Mouse (Mus musculus) myocyte (in vitro differentiated cells): ENCODE results near the gene Midn. TPM values are rescaled to one million over a fixed set of nuclear protein-coding genes. Genes with fewer than 3 reads are reported as not detected.

Experiments used
- H3K27me3 ChIP-seq: one replicate; pipeline ENCODE4 v1.6.1; 2011; ENCODE audit not compliant: control insufficient read depth, insufficient read depth, insufficient read length
- H3K36me3 ChIP-seq: one replicate; pipeline ENCODE4 v1.6.1; 2011; ENCODE audit not compliant: control insufficient read depth, insufficient read depth
- H3K4me2 ChIP-seq: one replicate; pipeline ENCODE4 v1.6.1; 2011; ENCODE audit warnings: low read depth, control low read depth
- H3K4me3 ChIP-seq: one replicate; pipeline ENCODE4 v1.5.1; 2011; ENCODE audit warnings: mild to moderate bottlenecking, control low read depth, moderate library complexity
- H3K79me2 ChIP-seq: one replicate; pipeline ENCODE4 v1.6.1; 2011; ENCODE audit not compliant: control insufficient read depth, insufficient read depth
- H3ac ChIP-seq: one replicate; pipeline ENCODE4 v1.6.1; 2011; ENCODE audit not compliant: control insufficient read depth, insufficient read length
- CEBPB ChIP-seq: IDR thresholded peaks from 2 replicates; pipeline ENCODE4 v1.6.1; 2011; ENCODE audit warnings: mild to moderate bottlenecking, moderate library complexity; ENCODE audit not compliant: poor library complexity, insufficient read depth, severe bottlenecking
- E2F4 ChIP-seq: IDR thresholded peaks from one replicate; pipeline ENCODE4 v1.6.1; 2011; ENCODE audit warnings: mild to moderate bottlenecking, control low read depth, moderate library complexity; ENCODE audit not compliant: insufficient read depth
- MAX ChIP-seq: IDR thresholded peaks from one replicate; pipeline ENCODE4 v1.6.1; 2011; ENCODE audit warnings: low read depth, mild to moderate bottlenecking, control low read depth
- MYOD1 ChIP-seq, 3 experiments: IDR thresholded peaks; one replicate each; pipeline ENCODE4 v1.6.1; 2011; ENCODE audit warnings: control low read depth in 2 of 3, low read depth in 2 of 3, mild to moderate bottlenecking in 2 of 3, moderate library complexity in 1 of 3; ENCODE audit not compliant: insufficient read length in 2 of 3, control insufficient read depth in 1 of 3
- MYOG ChIP-seq, 3 experiments: IDR thresholded peaks; one replicate each; pipeline ENCODE4 v1.6.1; 2011; ENCODE audit warnings: control low read depth in 2 of 3, low read depth in 2 of 3, mild to moderate bottlenecking in 2 of 3; ENCODE audit not compliant: insufficient read length in 2 of 3, control insufficient read depth in 1 of 3, insufficient read depth in 1 of 3
- POLR2A ChIP-seq: IDR thresholded peaks from one replicate; pipeline ENCODE4 v1.6.1; 2011; ENCODE audit warnings: low read depth, mild to moderate bottlenecking, control low read depth, moderate library complexity; ENCODE audit not compliant: insufficient read length
- POLR2AphosphoS2 ChIP-seq: IDR thresholded peaks from one replicate; pipeline ENCODE4 v1.6.1; 2011; ENCODE audit warnings: low read depth, control low read depth; ENCODE audit not compliant: insufficient read length
- REST ChIP-seq: IDR thresholded peaks from one replicate; pipeline ENCODE4 v1.6.1; 2011; ENCODE audit warnings: mild to moderate bottlenecking, control low read depth, moderate library complexity; ENCODE audit not compliant: insufficient read depth, insufficient read length
- SRF ChIP-seq: IDR thresholded peaks from one replicate; pipeline ENCODE4 v1.6.1; 2011; ENCODE audit warnings: low read depth; ENCODE audit not compliant: control insufficient read depth, insufficient read length
- TCF12 ChIP-seq: IDR thresholded peaks from one replicate; pipeline ENCODE4 v1.6.1; 2011; ENCODE audit warnings: mild to moderate bottlenecking, control low read depth; ENCODE audit not compliant: poor library complexity, insufficient read depth, severe bottlenecking
- TCF3 ChIP-seq: IDR thresholded peaks from one replicate; pipeline ENCODE4 v1.6.1; 2011; ENCODE audit warnings: low read depth, control low read depth; ENCODE audit not compliant: insufficient read length
- USF1 ChIP-seq: IDR thresholded peaks from one replicate; pipeline ENCODE4 v1.6.1; 2011; ENCODE audit warnings: low read depth, mild to moderate bottlenecking, control low read depth, moderate library complexity
- polyA plus RNA-seq: library from polyadenylated mRNA; unstranded; fragments of >200 nt; fragmentation: generic; extraction: Trizol; gene quantifications from one replicate; pipeline ENCODE4 v1.2.1, GENCODE M21; 2012; ENCODE audit warnings: missing spikeins

The Midn gene
- polyA plus RNA-seq, 1 experiment = 131 TPM

DNA sequence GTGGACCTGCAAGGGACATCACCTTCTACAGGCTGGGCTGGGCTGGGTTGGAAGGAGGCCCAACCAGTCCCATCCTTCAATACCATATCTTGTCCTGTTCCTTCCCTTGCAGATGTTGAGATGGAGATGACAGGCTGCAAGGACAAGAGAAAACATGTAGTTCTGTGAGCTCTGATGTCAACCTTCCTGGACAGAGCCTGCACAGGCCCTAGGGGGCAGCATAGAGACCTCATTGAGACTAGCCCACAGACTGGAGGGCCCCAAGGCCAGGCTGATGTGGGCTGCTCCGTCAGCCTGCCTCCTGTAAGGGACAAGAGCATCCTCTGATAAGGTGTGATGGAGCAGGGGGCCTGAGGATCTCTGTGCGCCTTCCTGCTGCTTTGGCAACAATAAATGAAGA lies 26.6 kb downstream of the Midn start:
- Histone ChIP-seq H3K36me3 (peaks cover 6% of the 10 kb centered on the region), H3K79me2 (peaks cover 5% of the 10 kb centered on the region), H3K4me3 (no peak overlapping the region), H3ac (no peak overlapping the region), H3K4me2 (no peak overlapping the region), H3K27me3 (no peaks in the 10 kb centered on the region)
- TF ChIP-seq E2F4 (no peak), MAX (no peak), POLR2A (no peak), MYOD1 (IDR thresholded peaks at IDR 0.05; ENCODE audit: control insufficient read depth in 1 of 3, insufficient read length in 2 of 3, low read depth in 2 of 3) (no peak), SRF (no peak), CEBPB (no peak), MYOG (IDR thresholded peaks at IDR 0.05; ENCODE audit: control insufficient read depth in 1 of 3, insufficient read depth in 1 of 3, insufficient read length in 2 of 3, low read depth in 2 of 3) (no peak), TCF12 (no peak), POLR2AphosphoS2 (no peak)

DNA sequence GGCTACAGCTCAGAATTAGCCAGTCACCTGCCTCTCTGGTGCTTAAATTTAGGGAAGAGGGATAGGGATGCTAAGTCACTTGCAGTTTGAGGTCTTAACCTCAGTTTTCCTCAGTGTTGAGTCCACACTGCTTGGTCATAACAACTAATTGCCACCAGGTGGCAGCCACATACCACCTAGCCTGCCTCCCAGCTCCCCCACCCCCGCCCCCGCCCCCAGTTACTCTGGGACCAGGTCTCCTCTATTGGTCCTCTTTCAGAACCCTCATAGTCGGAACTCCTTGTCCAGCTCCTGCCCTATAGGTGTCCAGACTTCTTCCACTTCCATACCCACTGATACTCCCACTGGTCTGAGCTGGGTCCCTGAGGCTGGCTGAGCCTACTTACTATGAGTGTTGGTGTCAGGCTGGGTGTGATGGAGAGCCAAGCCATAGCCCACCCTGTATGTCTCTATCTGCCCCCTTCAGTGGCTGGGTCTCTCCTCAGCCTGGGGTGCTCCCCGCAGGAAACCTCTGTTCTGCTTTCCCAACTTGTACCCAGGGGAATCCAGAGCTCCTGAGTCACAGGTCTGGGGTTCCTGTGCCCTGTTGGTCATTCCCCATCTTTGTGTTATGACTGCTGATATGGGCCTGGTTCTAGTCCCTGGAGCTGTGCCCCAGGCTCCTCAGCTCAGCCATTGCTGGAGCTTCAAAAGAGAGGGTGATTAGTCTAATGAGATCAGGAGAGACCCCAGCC lies 27.6 kb downstream of the Midn start:
- Histone ChIP-seq H3K4me3 (no peak overlapping the region), H3ac (no peak overlapping the region), H3K79me2 (no peaks in the 10 kb centered on the region), H3K36me3 (peaks cover 6% of the 10 kb centered on the region), H3K4me2 (no peak overlapping the region), H3K27me3 (no peaks in the 10 kb centered on the region)
- TF ChIP-seq E2F4 = no peak

DNA sequence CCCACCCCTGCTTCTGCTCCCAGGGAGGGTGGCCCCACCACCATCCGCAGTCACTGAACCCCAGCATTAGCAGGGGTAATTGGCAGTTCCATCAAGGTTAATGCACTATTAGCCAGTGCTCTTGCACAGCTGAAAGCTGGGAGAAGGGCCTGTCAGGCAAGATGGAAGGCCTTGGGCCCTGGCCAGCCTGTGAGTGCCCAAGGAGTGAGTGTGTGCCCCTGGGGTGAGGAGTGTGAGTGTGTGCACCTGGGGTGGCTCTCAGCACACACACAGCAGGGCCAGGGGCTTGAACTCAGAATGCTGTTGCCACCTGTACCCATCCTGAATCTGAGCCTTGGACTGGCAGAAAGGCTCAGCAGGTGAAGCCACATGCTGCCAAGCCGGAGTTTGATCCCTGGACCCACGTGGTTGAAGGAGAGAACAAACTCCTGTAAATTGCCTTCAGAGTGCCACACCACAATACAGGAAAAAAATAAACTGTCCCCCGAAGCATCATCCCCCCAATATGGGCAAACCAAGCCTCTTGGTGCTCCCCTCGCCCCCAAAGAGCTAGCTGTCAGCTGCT lies 28.3 kb downstream of the Midn start:
- Histone ChIP-seq H3K4me3 (no peak overlapping the region), H3K79me2 (no peaks in the 10 kb centered on the region), H3ac (no peak overlapping the region), H3K27me3 (no peaks in the 10 kb centered on the region), H3K4me2 (no peak overlapping the region), H3K36me3 (peaks cover under 1% of the 10 kb centered on the region)
- TF ChIP-seq USF1 (no peak), TCF3 (no peak), MYOD1 (IDR thresholded peaks at IDR 0.05; ENCODE audit: control insufficient read depth in 1 of 3, insufficient read length in 2 of 3, low read depth in 2 of 3) (no peak), E2F4 (no peak), MAX (no peak)

DNA sequence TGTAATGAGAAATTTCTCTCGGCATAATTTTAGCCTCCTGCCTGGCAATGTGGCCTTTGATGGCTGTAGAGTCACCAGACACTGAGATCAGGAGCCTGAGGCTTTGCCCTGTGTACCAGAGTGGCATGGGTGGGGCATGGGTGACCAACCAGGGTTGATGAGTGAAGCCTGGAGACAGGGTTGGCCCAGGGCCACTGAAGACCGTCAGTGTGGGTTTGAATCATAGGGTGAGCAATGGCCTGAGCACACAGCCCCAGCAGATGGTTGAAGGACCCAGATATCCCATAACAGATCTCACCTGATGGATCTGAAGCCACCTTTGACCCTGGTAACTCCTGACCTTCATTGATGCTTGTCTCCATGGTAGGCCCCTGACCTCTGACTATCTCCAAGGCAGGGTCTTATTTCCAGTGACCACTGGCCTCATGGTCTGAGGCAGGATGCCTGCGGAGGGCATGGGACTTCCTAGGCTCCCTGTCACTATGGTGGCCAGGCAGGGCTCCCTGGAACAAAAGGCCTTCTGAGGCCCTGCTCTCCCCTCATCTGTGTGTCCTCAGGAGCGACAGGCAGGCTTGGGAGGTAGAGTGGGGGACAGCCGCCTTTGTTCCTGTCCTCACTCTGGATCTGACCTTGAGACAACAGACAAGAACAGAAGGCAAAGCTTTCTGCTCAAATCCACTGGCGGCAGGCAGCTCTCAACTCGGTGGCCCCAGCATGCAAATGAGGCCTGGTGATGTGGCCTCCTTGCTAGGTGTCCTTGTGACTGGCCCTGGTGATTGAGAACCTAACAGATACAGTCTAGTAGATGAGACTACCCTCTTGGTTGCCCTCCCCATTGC lies 29.6 kb downstream of the Midn start:
- peak overlapping the region; percentile 30 for H3K4me2 ChIP-seq
- no peaks in the 10 kb centered on the region for H3K79me2 ChIP-seq
- no peaks in the 10 kb centered on the region for H3K27me3 ChIP-seq
- TF ChIP-seq REST (no peak), POLR2A (no peak), MYOD1 (IDR thresholded peaks at IDR 0.05; ENCODE audit: control insufficient read depth in 1 of 3, insufficient read length in 2 of 3, low read depth in 2 of 3) (peak in 1 of 3 experiments; percentile 29), MYOG (IDR thresholded peaks at IDR 0.05; ENCODE audit: control insufficient read depth in 1 of 3, insufficient read depth in 1 of 3, insufficient read length in 2 of 3, low read depth in 2 of 3) (no peak)
- H3ac ChIP-seq = no peak overlapping the region
- H3K4me3 ChIP-seq = no peak overlapping the region
- no peaks in the 10 kb centered on the region for H3K36me3 ChIP-seq

DNA sequence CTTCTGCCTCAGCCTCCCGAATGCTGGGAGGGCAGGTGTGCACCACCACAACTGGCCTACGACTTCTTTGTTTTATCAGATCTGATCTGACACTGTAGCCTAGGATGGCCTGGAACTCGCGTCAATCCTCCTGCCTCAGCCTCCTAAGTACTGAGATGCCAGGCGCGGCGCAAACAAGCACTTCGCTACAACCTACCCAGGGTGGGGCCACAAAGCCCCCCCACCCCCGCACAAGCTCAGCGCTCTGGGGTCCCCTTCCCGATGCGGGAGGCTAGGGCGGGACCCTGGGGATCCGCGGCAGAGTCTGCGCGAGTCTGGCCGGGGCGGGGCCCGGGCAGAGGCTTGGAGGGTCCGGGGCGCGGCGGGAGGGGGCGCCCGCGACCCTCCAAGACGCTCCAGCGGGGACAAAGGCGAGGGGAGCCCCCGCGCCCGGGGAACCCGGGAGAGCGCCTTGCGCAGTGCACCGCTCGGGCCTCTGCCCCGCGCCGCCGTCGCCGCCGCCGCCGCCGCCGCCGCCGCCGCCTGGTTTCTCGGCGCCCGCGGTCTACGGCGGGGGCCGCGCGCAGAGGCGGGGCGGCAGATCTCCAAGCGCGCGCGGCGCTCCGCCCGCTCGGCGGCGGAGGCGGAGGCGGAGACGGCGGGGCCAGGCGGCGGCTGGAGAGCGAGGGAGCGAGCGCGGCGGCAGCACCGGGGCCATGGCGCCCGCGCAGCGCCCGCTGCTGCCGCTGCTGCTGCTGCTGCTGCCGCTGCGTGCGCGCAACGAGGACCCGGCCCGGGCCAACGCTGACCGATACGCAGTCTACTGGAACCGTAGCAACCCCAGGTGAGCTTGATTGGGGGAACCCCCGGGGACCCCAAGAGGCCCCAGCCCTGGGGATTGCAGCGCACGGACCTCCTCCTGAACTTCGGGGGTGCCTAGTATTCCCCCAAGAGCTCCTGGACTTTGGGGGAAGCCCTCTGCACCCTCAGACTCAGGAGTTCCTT lies 31.3 kb downstream of the Midn start, which contains the start of gene Efna2:
Gene Efna2 (plus strand): TSS at position 415 of the 984 bp plus-strand sequence.
- Histone ChIP-seq H3K79me2 (no peaks in the 10 kb centered on the region), H3K4me2 (peak within 1 kb of the TSS; percentile 88), H3K36me3 (no peaks in the 10 kb centered on the region), H3K27me3 (no peaks in the 10 kb centered on the region), H3K4me3 (peak within 1 kb of the TSS; percentile 23), H3ac (peak within 1 kb of the TSS; percentile 32)
- TF ChIP-seq POLR2AphosphoS2 (peak; percentile 55), POLR2A (peak; percentile 74), TCF12 (no peak), MYOD1 (IDR thresholded peaks at IDR 0.05; ENCODE audit: control insufficient read depth in 1 of 3, insufficient read length in 2 of 3, low read depth in 2 of 3) (no peak), MAX (no peak)
